Mouse (Mus musculus): Measurements from ENCODE around the gene Cd27.

Gene Cd27

DNA sequence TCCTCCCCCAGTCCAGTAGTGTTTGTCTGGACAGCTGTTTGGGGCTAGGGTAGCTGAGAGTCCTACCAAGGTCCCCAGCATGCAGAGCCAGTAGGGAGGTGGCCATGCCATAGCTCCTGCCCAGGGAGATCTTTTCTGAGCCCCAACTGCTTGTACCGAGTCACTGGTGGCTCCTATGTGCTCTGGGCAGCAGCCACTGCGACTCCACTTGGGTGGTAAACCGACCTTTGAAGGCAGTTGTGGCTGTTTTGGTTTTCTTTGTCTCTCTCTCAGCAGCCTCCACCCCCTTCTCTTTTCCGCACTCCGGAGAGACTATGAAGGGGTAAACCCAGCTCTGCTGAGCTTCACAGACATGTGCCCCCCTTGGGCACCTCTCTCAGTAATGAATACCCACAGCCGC, at the start of gene Cd27:
TSS of gene Cd27 (minus strand) at position 229 of the 400 bp plus-strand sequence.
- WGBS = 55% methylated on average over 6 of the region's 6 CpGs

DNA sequence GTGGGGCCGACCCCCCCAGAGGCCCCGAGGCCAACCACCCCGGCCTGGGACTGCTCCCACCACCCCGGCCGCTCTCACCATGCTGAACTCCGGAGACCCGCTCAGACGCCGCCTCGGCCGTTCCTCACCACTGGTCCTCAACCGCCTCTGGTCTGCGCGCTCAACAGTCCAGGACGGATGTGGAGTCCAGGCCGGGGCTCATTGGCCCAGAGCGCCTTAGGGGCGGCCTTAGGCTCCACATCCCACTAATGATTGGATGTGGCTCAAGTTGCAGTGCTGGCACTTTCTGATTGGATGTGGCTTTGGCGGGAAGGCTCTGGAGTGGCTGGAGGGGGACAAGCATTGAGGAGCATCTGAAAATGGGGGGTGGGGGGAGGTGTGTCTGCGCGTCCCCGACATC, 49.1 kb upstream of the Cd27 start, which contains the start of gene Tuba3a:
TSS of gene Tuba3a (minus strand) at position 153 of the 400 bp plus-strand sequence.
- 97% methylated on average over 22 of the region's 22 CpGs for WGBS

DNA sequence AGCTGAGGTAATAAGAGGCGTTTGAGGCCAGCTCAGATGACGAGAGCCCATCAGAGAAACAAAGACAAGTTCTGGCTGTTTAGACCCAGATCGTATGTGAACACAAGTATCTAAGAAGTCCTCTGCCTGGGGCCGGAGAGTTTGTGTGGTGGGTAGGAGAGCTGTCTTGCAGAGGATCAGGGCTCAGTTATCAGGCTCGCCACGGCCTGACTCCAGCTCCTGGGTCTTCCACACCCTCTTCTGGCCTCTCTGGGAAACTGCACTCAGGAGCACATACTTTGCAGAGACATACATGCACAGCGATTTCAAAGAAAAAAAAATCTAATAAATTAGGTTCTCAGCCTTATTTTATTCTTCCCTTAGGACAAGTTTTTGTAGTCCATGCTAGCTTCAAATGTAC, 47.9 kb upstream of the Cd27 start:
- WGBS = 95% methylated on average over 7 of the region's 7 CpGs

DNA sequence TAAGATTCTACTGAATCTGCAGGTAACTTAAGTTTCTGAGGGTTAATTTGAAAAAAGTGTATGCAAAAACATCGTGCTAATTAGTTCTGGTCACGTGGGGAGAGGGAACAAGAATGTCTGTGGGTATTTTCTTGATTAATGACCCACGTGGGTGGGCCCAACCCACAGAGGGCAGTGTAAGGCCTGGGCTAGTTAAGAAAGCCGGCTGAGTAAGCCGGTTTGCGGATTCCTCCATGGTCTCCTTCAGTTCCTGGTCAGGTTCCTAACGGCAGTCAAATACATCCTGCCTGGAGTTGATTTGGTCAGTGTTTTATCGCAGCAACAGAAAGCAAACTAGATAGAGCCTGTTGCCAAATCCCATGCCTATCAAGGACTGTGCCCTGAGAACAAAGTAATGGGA, 47.4 kb upstream of the Cd27 start:
- 50% methylated on average over 8 of the region's 8 CpGs for WGBS

DNA sequence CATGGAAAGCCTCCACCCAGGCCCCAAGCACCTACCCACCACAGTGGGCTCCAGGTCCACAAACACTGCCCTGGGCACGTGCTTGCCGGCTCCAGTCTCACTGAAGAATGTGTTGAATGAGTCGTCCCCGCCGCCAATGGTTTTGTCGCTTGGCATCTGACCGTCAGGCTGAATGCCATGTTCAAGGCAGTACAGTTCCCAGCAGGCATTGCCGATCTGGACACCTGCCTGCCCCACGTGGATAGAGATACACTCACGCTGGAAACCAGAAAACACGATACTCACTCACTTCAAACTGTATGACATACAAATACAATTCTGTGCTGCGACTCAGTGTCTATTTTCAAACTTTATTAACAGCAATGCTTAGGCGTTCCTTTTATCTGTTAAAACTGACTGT, 45.9 kb upstream of the Cd27 start:
- 86% methylated on average over 13 of the region's 13 CpGs for WGBS

DNA sequence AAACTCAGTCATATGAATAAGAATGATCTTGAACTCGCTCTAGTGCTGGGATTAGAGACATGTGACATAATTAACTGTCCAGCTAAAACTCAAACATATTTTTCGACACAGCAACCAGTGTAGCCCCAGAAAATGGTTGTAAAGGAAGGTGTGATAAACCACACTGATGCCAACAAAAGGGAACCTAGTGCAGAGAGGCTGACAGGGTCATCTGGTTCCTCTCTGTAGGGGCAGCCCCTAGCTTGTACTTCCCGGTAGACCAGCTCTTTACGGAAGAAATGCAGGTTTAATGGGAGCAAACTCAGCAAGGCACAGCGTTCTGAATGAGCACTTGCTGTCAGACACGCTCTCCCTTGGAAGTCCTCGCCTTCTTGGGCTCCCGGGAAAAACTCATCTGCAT, 42.9 kb upstream of the Cd27 start:
- WGBS = 68% methylated on average over 8 of the region's 8 CpGs

DNA sequence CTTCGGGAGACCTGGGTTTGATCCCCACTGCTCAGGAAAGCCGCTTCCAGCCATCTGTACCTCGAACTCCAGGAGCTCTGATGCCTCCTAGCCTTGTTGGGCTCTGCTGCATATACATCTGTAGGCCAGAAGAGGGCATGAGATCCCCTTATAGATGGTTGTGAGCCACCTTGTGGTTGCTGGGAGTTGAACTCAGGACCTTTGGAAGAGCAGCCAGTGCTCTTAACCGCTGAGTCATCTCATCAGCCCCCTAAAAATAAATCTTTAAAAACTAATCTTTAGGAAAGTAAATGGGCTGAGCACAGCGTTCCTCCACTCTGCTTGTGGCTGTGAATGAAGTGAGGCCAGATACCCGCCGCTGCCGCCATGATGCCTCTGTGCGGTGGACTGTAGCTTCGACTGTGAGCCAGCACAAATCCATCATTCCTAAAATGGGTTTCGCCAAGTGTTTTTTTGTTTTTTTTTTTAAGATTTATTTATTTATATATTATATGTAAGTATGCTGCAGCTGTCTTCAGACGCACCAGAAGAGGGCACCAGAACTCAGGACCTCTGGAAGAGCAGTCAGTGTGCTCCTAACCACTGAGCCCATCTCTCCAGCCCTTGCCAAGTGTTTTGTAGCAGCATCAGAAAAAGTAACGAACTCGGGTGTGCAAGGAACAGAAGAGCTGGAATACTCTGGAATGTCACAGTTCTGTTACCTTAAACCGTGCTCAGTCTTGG, 38.2 kb upstream of the Cd27 start:
- WGBS = 52% methylated on average over 15 of the region's 15 CpGs

DNA sequence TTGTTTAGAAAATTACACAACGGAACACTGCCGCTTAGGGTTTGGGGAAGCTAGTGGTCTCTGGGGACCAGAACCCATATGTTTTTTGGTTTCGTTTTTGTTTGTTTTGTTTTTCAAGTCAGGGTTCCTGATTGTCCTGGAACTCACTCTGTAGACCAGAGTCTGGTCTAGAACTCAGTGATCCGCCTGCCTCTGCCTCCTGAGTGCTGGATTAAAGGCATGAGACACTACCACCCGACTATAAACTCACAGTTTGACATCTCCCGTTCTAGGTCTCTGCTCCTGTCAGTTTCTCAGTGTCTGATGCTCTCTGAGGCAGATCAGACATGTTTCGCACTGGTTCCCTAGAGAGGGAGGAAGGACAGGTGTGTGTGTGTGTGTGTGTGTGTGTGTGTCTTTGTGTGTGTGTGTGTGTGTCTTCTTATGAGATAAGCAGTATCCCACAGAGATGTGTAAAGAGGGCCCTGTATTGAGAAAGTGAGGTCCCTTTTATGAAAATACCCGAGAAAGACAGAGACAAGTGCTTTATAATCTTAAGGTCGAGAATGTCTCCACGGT, 35.5 kb upstream of the Cd27 start:
- WGBS = 77% methylated on average over 10 of the region's 10 CpGs

DNA sequence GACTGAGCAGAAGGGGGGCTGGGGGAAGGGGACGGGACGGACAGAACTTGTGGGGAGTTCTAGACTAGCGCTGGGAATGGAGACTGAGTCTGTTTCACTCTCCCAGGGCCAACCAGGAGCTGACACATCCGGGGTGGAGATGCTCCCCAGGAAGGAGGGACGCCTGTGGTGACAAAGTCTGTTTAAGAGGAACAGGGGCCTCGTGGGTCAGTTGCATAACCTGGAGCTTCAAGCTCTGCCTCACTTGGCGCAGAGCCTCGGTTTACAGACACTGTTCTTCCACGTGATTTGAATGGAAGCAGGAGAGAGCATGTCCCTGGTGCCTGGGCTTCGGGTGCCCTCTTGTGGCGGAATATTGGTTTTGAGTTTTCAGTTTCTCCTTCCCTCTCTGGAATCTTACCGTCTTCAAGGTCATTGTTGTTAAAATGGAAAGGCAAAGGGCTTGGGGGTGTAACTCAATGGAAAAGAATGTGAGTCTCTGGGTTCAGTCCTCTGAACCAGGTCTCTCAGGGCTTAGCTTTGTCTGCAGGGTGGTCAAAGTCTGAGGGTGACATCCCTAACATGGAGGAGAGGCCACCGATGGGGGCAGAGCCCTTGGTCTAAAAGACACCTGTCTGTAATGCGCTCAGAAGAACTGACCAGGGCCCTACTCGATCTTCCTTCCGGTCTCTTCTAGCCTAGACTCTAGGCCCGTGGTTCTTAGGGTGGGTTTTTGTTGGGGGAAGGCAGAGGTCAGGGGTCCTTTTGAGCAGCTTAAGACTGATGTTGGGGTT, 34.8 kb upstream of the Cd27 start:
- 18% methylated on average over 17 of the region's 17 CpGs for WGBS

DNA sequence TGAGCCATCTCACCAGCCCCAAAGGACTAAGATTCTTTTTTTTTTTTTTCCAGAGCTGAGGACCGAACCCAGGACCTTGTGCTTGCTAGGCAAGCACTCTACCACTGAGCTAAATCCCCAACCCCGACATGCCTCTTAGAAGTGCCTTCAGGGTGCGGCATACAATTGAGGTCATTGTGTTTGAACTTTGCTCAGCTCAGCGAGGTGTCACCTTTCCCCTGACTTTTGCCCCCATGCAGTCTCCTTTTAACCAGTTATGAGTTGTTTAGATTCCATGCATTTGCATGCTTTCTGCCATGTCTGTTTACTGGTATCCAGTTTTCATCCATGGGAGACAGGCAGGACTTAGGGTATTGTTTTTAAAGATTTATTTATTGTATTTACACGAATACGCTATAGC, 32.0 kb upstream of the Cd27 start:
- 63% methylated on average over 6 of the region's 6 CpGs for WGBS

DNA sequence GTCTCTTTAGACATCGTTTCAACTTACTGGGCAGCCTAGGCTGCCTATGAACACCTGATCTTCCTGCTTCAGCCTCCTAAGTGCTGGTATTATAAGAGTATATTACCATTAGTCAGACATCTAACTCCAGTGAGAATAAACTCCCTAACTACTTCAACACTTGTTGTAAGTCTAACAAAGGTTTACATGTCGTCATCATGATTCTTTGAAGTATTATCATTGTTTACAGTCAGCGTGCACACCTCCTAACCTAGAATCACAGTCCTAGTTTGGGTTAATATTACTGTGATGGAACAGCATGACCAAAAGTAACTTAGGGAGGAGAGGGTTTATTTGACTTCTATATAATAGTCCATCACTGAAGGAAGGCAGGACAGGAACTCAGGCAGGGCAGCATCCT, 30.7 kb upstream of the Cd27 start:
- 91% methylated on average over 3 of the region's 3 CpGs for WGBS

DNA sequence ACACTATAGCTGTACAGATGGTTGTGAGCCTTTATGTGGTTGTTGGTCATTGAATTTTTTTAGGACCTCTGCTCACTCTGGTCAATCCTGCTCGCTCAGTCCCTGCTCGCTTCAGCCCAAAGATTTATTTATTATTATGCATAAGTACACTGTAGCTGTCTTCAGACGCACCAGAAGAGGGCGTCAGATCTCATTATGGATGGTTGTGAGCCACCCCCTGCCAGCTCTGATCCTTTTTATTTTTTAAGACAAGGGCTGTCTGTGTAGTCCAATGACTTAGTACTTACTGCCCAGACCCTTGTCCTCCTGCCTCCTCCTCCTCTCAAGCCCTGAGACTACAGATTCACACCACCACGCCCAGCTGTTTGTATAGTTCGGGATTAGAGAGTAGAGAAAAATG, 29.8 kb upstream of the Cd27 start:
- WGBS = 67% methylated on average over 6 of the region's 6 CpGs

DNA sequence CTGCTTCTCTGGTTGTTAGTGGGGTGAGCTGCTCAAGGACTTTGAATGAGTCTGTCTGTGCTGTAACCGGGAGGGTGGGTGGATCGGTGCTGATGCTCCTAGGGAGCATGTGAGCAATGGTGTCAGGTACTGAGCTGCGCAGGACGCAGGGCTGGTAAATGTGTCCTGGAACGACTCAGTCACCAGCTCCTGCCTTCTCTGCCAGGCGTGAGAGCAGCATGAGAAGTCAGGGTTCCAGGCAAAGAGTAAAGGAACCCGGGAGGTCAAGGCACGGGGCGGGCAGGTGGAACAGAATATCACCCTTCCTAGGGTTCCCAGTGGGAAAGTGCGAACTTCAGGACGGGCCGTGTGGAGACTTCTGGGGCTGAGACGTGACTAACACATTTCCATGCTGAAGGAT, 29.3 kb upstream of the Cd27 start:
- 75% methylated on average over 13 of the region's 13 CpGs for WGBS

DNA sequence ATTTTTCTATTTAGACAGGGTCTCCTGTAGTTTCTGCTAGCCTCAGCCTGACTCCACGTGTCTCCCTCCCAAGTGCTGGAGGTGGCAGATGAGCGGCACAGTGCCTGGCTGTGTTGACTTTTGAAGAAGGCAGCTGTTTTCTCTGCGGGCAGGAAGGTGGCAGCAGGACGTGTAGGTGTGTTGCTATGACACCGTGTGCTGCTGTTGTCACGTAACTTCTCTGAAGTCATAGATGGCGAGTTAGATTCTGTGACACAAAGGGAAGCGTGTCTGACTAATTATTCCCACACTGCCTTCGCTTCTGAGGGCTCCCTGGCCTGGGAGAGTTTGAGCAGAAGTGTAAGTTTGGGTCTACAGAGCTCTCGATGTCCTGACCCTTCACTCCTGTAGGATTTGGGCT, 28.4 kb upstream of the Cd27 start:
- WGBS = 46% methylated on average over 10 of the region's 10 CpGs

DNA sequence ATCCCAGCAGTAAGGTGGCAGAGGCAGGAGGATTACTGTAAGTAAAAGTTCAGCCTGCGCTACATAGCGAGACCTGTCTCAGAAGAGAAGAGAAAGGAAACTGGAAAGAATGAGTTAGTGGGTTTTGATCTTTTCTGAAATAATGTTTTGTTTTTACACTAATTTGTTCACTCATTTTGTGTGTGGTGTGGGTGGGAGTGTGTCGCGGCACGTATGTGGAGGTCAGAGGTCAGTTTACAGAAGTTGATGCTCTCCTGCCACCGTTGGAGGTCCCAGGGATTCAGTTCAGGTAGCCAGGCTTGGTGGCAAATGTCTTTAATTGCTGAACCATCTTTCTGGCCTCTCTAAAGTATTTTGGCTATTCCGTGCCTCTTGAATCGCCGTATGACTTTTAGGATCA, 27.4 kb upstream of the Cd27 start:
- WGBS = 91% methylated on average over 9 of the region's 9 CpGs

DNA sequence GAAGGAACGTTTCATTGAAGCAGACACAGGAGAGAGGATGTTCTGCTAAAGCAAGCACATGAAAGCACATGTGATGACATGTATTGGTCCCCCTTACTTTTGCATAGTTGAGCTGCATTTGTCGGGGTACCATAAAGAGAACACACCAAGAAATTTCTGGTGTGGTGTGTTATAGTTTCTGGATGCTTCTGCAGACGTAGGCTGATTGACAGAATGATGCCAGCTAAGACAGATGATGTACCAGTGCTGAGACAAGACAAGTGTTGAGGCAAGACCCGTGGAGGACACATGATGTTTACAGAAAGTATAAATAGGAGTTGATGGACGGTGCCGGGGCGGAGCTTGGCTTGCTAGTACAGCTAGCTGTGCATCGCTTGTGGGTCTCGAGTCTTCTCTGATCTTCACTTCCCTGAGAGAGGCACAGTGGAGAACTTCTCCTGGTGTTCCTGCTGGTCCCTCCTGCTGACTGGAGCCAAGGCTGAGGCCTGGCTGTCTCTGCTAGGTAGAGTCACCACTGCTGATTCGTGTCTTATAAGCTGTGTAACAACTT, 23.3 kb upstream of the Cd27 start:
- 85% methylated on average over 10 of the region's 10 CpGs for WGBS

DNA sequence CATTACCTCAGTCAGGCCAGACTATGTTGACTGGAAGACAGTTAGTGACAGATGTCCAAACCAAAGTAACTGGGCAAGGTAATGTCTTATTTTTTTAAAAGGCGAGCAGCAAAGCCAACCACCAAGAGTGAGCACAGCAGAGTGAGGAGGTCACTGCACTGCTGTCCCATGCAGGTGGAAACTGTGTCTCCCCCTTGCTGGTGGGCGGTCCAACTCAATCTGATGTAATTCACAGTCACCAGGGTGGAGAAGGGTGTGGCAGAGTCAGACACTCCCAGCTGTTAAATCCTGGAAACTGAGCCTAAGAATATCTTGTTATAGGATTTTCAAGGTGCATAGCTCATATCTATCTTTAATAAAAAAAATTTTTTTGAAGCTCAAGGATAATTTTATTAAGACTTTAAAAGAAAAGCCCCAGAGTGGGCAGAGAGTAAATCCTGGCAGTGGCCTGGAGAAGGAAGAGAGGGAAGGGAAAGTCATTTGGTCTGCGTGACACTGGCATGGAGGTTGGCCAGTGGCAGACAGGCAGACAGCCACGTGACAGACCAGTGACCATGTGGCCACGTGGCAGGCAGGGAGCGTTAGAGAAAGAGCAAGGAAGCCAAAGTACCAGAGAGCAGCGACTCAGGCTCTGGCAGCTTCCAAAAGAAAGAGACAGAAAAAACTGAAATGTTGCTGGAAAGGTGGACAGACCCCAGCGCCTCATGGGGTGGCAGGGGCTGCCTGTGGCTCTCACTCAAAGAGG, 19.6 kb upstream of the Cd27 start:
- WGBS = 74% methylated on average over 8 of the region's 8 CpGs

DNA sequence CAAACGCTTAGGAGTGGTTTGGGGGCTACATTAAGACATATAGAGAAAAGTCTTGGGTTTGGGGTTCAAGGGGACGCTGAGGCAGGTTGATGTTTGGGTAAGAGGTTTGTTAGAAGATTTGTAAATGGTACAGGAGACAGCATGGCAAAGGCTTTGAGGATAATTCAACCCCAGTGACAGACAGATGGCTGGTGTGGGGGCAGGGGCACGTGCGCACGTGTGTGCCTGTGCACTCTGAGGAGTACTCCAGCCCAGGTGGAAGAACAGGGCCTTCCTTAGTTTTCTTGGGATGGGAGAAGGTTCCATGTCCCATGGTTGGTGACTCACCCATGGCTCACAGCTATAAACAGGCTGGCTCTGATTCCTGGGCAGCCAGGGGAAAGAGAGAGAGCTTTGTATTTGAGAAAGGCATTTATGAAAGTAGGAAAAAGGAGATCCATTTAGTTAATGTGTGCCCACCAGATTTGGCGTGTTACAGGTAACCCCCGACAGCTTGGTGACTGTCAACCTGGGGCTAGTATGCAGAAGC, 18.8 kb upstream of the Cd27 start:
- WGBS = 83% methylated on average over 7 of the region's 7 CpGs

DNA sequence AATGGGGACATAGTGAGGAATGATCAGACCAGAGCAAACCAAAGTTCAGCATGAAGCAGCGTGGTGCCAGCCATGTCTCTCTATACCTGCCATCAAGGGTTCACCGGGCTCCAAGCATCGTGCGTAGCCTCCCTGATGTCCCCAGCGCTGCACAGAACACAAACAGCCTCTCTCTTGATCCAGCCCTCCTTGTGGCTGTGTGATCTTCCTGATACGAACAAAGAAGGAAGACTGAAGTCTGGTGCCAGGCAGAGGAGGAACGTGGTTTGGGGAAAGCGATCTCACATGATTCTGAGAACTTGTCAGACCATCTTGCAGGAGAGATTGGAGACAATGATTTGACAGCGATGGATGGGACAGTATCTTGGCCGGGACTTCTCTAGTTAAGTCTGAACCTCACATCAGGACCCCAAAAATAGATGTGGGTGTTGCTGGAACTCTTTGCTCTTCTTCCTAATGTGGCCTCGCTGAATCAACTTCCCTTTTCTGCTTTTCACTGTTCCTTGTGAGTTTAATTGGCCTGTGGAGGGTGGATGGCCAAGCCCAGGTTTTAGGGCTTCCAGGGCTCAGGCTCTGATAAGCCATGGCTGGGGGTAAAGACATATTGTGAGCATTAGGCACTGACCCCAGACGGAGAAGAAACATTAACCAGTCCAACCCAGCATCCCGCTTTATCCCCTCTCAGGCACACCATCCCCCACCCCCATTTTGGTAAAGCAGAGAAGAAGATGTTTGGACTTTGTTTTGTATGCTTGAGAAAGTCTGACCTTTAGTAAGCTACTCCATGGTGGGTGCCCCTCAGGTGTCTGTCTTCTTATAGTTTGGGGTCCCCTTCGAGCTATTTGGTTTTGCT, 17.3 kb upstream of the Cd27 start:
- 75% methylated on average over 14 of the region's 14 CpGs for WGBS

DNA sequence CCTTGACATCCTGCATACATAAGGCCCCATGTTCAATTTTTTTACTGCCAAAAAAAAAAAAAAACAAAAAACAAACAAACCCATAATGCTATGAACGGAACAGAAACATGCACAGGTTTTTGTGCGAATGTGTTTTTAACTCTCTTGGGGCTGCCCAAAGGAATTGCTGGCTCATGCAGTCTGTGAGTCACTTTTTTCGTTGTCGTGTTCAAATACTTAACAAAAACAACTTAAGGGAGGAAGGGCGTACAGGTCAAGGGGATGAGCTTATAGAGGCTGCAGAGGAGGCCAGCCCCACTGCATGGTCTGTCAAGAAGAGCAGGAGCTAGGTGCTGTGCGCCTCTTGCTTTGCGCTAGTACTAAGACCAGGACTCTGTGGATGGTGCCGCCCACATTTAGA, 15.9 kb upstream of the Cd27 start:
- 86% methylated on average over 8 of the region's 8 CpGs for WGBS

DNA sequence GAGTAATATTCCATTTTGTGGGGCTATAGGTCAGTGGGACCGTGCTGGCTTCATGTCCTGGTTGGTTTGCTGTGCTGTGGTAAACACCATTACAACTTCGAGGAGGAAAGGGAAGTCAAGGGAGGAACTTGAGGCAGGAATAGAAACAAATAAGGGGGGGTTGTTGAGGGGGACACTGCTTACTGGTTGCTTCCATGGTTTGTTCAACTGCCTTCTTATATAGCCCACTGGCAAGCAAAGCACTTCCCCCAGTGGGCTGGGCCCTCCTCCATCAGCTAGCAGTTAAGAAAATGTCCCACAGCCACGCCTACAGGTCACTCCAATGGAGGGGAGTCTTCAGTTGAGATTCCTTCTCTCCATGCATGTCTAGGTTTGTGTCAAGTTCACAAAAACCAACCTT, 15.5 kb upstream of the Cd27 start:
- 79% methylated on average over 3 of the region's 3 CpGs for WGBS

Measured in cerebral cortex, adult 2 months (tissue).